Mouse (Mus musculus): ENCODE results near the gene Tex30. TPM values are rescaled to one million over a fixed set of nuclear protein-coding genes. Genes with fewer than 3 reads are reported as not detected.
A peak's percentile ranks its signal among the peaks of the same experiment; 100 is the strongest.
"Not testable (repeated sequence)": the region's sequence is repeated elsewhere in the genome, so short reads cannot be mapped to it uniquely, and the experiment has no call there.

The Tex30 gene
- polyA plus RNA-seq, 1 experiment = 6.5 TPM

GRCm38 (mm10) chr1:44046556-44046955, 55.7 kb downstream of the Tex30 start:
- Histone ChIP-seq H3K36me3 (ENCODE audit: control insufficient read depth, insufficient read depth) (no peaks in the 10 kb centered on the region), H3K79me2 (ENCODE audit: control insufficient read depth, insufficient read depth) (no peaks in the 10 kb centered on the region), H3K4me2 (ENCODE audit: low read depth) (no peak overlapping the region), H3K4me3 (no peak overlapping the region), H3K27me3 (ENCODE audit: control insufficient read depth, insufficient read depth, insufficient read length) (peaks cover 4% of the 10 kb centered on the region), H3ac (ENCODE audit: control insufficient read depth, insufficient read length) (no peak overlapping the region)
- TF ChIP-seq USF1 (IDR thresholded peaks at IDR 0.05; ENCODE audit: low read depth) (no peak), CEBPB (IDR thresholded peaks at IDR 0.05; ENCODE audit: insufficient read depth, poor library complexity, severe bottlenecking) (no peak), TCF3 (IDR thresholded peaks at IDR 0.05; ENCODE audit: insufficient read length, low read depth) (no peak), SRF (IDR thresholded peaks at IDR 0.05; ENCODE audit: control insufficient read depth, insufficient read length, low read depth) (no peak), POLR2AphosphoS2 (IDR thresholded peaks at IDR 0.05; ENCODE audit: insufficient read length, low read depth) (no peak), E2F4 (IDR thresholded peaks at IDR 0.05; ENCODE audit: insufficient read depth) (no peak), MAX (IDR thresholded peaks at IDR 0.05; ENCODE audit: low read depth) (no peak), MYOG (IDR thresholded peaks at IDR 0.05; ENCODE audit: control insufficient read depth in 1 of 3, insufficient read depth in 1 of 3, insufficient read length in 2 of 3, low read depth in 2 of 3) (no peak), POLR2A (IDR thresholded peaks at IDR 0.05; ENCODE audit: insufficient read length, low read depth) (no peak), MYOD1 (IDR thresholded peaks at IDR 0.05; ENCODE audit: control insufficient read depth in 1 of 3, insufficient read length in 2 of 3, low read depth in 2 of 3) (no peak)

GRCm38 (mm10) chr1:44045689-44046088, 56.6 kb downstream of the Tex30 start:
- not testable (repeated sequence) for H3ac ChIP-seq (ENCODE audit: control insufficient read depth, insufficient read length); H3K4me3 ChIP-seq; H3K36me3 ChIP-seq (ENCODE audit: control insufficient read depth, insufficient read depth); H3K27me3 ChIP-seq (ENCODE audit: control insufficient read depth, insufficient read depth, insufficient read length); H3K4me2 ChIP-seq (ENCODE audit: low read depth); H3K79me2 ChIP-seq (ENCODE audit: control insufficient read depth, insufficient read depth)

- TF ChIP-seq SRF (IDR thresholded peaks at IDR 0.05; ENCODE audit: control insufficient read depth, insufficient read length, low read depth) = no peak
- TF ChIP-seq MYOG (IDR thresholded peaks at IDR 0.05; ENCODE audit: control insufficient read depth in 1 of 3, insufficient read depth in 1 of 3, insufficient read length in 2 of 3, low read depth in 2 of 3) = no peak
- TF ChIP-seq TCF3 (IDR thresholded peaks at IDR 0.05; ENCODE audit: insufficient read length, low read depth) = no peak
- TF ChIP-seq TCF12 (IDR thresholded peaks at IDR 0.05; ENCODE audit: insufficient read depth, poor library complexity, severe bottlenecking) = no peak
- TF ChIP-seq MYOD1 (IDR thresholded peaks at IDR 0.05; ENCODE audit: control insufficient read depth in 1 of 3, insufficient read length in 2 of 3, low read depth in 2 of 3) = no peak
- no peak for TF ChIP-seq REST (IDR thresholded peaks at IDR 0.05; ENCODE audit: insufficient read depth, insufficient read length)
- TF ChIP-seq MAX (IDR thresholded peaks at IDR 0.05; ENCODE audit: low read depth) = no peak
- no peak for TF ChIP-seq CEBPB (IDR thresholded peaks at IDR 0.05; ENCODE audit: insufficient read depth, poor library complexity, severe bottlenecking)
- TF ChIP-seq E2F4 (IDR thresholded peaks at IDR 0.05; ENCODE audit: insufficient read depth) = no peak
- TF ChIP-seq USF1 (IDR thresholded peaks at IDR 0.05; ENCODE audit: low read depth) = no peak
- TF ChIP-seq POLR2A (IDR thresholded peaks at IDR 0.05; ENCODE audit: insufficient read length, low read depth) = no peak
- no peak for TF ChIP-seq POLR2AphosphoS2 (IDR thresholded peaks at IDR 0.05; ENCODE audit: insufficient read length, low read depth)
- Histone ChIP-seq H3K4me2 (ENCODE audit: low read depth) (peak overlapping the region; percentile 84), H3K36me3 (ENCODE audit: control insufficient read depth, insufficient read depth) (no peaks in the 10 kb centered on the region), H3K4me3 (peak overlapping the region; percentile 14), H3K27me3 (ENCODE audit: control insufficient read depth, insufficient read depth, insufficient read length) (peaks cover 4% of the 10 kb centered on the region), H3ac (ENCODE audit: control insufficient read depth, insufficient read length) (no peak overlapping the region), H3K79me2 (ENCODE audit: control insufficient read depth, insufficient read depth) (no peaks in the 10 kb centered on the region)
Observed at GRCm38 (mm10) chr1:44042555-44042915, 59.7 kb downstream of the Tex30 start.

GRCm38 (mm10) chr1:44041797-44042554, 60.3 kb downstream of the Tex30 start:
- TF ChIP-seq CEBPB (IDR thresholded peaks at IDR 0.05; ENCODE audit: insufficient read depth, poor library complexity, severe bottlenecking) (no peak), SRF (IDR thresholded peaks at IDR 0.05; ENCODE audit: control insufficient read depth, insufficient read length, low read depth) (no peak), POLR2A (IDR thresholded peaks at IDR 0.05; ENCODE audit: insufficient read length, low read depth) (no peak), MYOD1 (IDR thresholded peaks at IDR 0.05; ENCODE audit: control insufficient read depth in 1 of 3, insufficient read length in 2 of 3, low read depth in 2 of 3) (no peak), MYOG (IDR thresholded peaks at IDR 0.05; ENCODE audit: control insufficient read depth in 1 of 3, insufficient read depth in 1 of 3, insufficient read length in 2 of 3, low read depth in 2 of 3) (no peak), TCF3 (IDR thresholded peaks at IDR 0.05; ENCODE audit: insufficient read length, low read depth) (no peak)
- no peaks in the 10 kb centered on the region for H3K79me2 ChIP-seq (ENCODE audit: control insufficient read depth, insufficient read depth)
- H3K4me2 ChIP-seq (ENCODE audit: low read depth) = peak overlapping the region; percentile 84
- H3ac ChIP-seq (ENCODE audit: control insufficient read depth, insufficient read length) = no peak overlapping the region
- no peaks in the 10 kb centered on the region for H3K36me3 ChIP-seq (ENCODE audit: control insufficient read depth, insufficient read depth)
- peak overlapping the region; percentile 14 for H3K4me3 ChIP-seq
- peaks cover 4% of the 10 kb centered on the region for H3K27me3 ChIP-seq (ENCODE audit: control insufficient read depth, insufficient read depth, insufficient read length)

Other genes with a start within 250 kb of the Tex30 start
- gene Tpp2, start 168.8 kb downstream of the Tex30 start, polyA plus RNA-seq (2012; fragmentation: generic; extraction: Trizol) = 17.2 TPM
- 0.05 TPM for gene Mettl21c, start 82.4 kb downstream of the Tex30 start, polyA plus RNA-seq (2012; fragmentation: generic; extraction: Trizol)
- not detected for gene Gm8251, start 40.5 kb downstream of the Tex30 start, polyA plus RNA-seq (2012; fragmentation: generic; extraction: Trizol)
- gene Kdelc1, start 16.4 kb upstream of the Tex30 start, polyA plus RNA-seq (2012; fragmentation: generic; extraction: Trizol) = 17.3 TPM
- gene Bivm, start 16.5 kb upstream of the Tex30 start, polyA plus RNA-seq (2012; fragmentation: generic; extraction: Trizol) = 8.1 TPM
- 5.1 TPM for gene Ercc5, start 45.3 kb upstream of the Tex30 start, polyA plus RNA-seq (2012; fragmentation: generic; extraction: Trizol)
- gene Mettl21e, start 116.5 kb upstream of the Tex30 start, polyA plus RNA-seq (2012; fragmentation: generic; extraction: Trizol) = not detected

All from myocyte (in vitro differentiated cells).